In genomic region chr7:75848776-75849670, GRCm38 (mm10) we compare ENCODE assay signal across 9 mouse cellular contexts. TPM values are rescaled to one million over a fixed set of nuclear protein-coding genes. Genes with fewer than 3 reads are reported as not detected.
DNase-seq lines count a peak whose midpoint lies in the region; ATAC-seq lines count a peak whose summit lies in the region.
"Had no signal": no experiment of that assay in that cellular context is flagged by ENCODE, and none has a peak within 500 bp of the region (broad histone marks: within the 10 kb centered on the region; RNA-seq: fewer than 3 reads in every experiment).

No protein-coding gene starts in this region.

- H3K9me3 ChIP-seq in forebrain, embryonic 13.5 days (replicated peaks) = no peaks in the 10 kb centered on the region
- H3K9me3 ChIP-seq in liver, embryonic 13.5 days (replicated peaks) = no peaks in the 10 kb centered on the region

- H3K9ac ChIP-seq in forebrain, embryonic 13.5 days = peak overlapping the region; percentile 94
- peak overlapping the region; percentile 96 for H3K9ac ChIP-seq in liver, embryonic 13.5 days

- H3K36me3 ChIP-seq in forebrain, embryonic 13.5 days (ENCODE audit: poor library complexity, severe bottlenecking) = peaks cover 4% of the 10 kb centered on the region; the same call in 1 of the 2 replicates
- peaks cover 17% of the 10 kb centered on the region for H3K36me3 ChIP-seq in liver, embryonic 13.5 days

- H3K27ac ChIP-seq in forebrain, embryonic 13.5 days = peak overlapping the region; percentile 77
- H3K27ac ChIP-seq in liver, embryonic 13.5 days = peak overlapping the region; percentile 88

- peaks cover 49% of the 10 kb centered on the region for H3K4me1 ChIP-seq in forebrain, embryonic 13.5 days
- peaks cover 63% of the 10 kb centered on the region for H3K4me1 ChIP-seq in liver, embryonic 13.5 days (replicated peaks)

- H3K4me2 ChIP-seq in forebrain, embryonic 13.5 days = peak overlapping the region; percentile 85
- H3K4me2 ChIP-seq in liver, embryonic 13.5 days = peak overlapping the region; percentile 88

- H3K27me3 ChIP-seq in forebrain, embryonic 13.5 days = no peaks in the 10 kb centered on the region
- H3K27me3 ChIP-seq in liver, embryonic 13.5 days = no peaks in the 10 kb centered on the region
- H3K27me3 ChIP-seq: Patski had no signal

- 1% methylated on average over 25 of the region's 25 CpGs for WGBS in forebrain, embryonic 13.5 days
- WGBS in liver, embryonic 13.5 days (ENCODE audit: insufficient replicate concordance) = 3% methylated on average over 25 of the region's 25 CpGs

- DNase-seq in adrenal gland, postnatal 10 days = peak; percentile 67
- no peak for DNase-seq in adrenal gland, postnatal 4 days (ENCODE audit: low spot score in 2 of 2)
- peak; percentile 66 for DNase-seq in T-cell, adult 2 months (ENCODE audit: low spot score)
- peak; percentile 14 for DNase-seq in hindlimb bud, embryonic 11.5 days (ENCODE audit: extremely low spot score, low read depth, low spot score)
- no peak for DNase-seq in liver, embryonic 13.5 days
- peak; percentile 52 to 58 for DNase-seq in natural killer cell, adult 2 months (ENCODE audit: low spot score in 2 of 2)
- DNase-seq in thymus, postnatal 4 days = peak; percentile 89

- peak overlapping the region; percentile 90 for H3K4me3 ChIP-seq in forebrain, embryonic 13.5 days
- peak overlapping the region; percentile 96 for H3K4me3 ChIP-seq in liver, embryonic 13.5 days (replicated peaks)

- ATAC-seq in forebrain, embryonic 13.5 days = peak; percentile 16; the same call in 1 of the 2 replicates
- peak; percentile 15; the same call in 1 of the 2 replicates for ATAC-seq in liver, embryonic 13.5 days (ENCODE audit: low read depth)

RNA-seq across cellular contexts. Expression of gene Klhl25, which starts 0.9 kb away (rescaled TPM):
- 10 to 100 TPM; 21.0 to 22.4 TPM for total RNA-seq in adrenal gland, postnatal 10 days (2021)
- 10 to 100 TPM; 15.7 to 18.4 TPM for total RNA-seq in adrenal gland, postnatal 4 days (2021)
- polyA plus RNA-seq in forebrain, embryonic 13.5 days (2015; fragmentation: Nextera tagmentation; extraction: Ambion mirVana) = 31.2 and 31.5 TPM in 2 replicates
- polyA plus RNA-seq in liver, embryonic 13.5 days (2015; fragmentation: Nextera tagmentation; extraction: Ambion mirVana) = 10.3 and 11.3 TPM in 2 replicates

Comparison
In these comparisons a context has a peak if more than half of its experiments do, and no peak if none do; other contexts are left out.
1. DNase-seq: peak in adrenal gland, postnatal 10 days (single experiment), T-cell, adult 2 months (single experiment), hindlimb bud, embryonic 11.5 days (single experiment), natural killer cell, adult 2 months (2 of 2) and thymus, postnatal 4 days (single experiment); none in adrenal gland, postnatal 4 days (0 of 2) and liver, embryonic 13.5 days (single experiment).